Mouse (Mus musculus): Measurements from ENCODE around the gene 4931414P19Rik. TPM values are rescaled to one million over a fixed set of nuclear protein-coding genes. Genes with fewer than 3 reads are reported as not detected.

The 4931414P19Rik gene
- total RNA-seq, 2 experiments from 2014 or later, result 4.9 to 6.6 TPM

GRCm38 (mm10) chr14:54582536-54582935 is 23.3 kb downstream of the 4931414P19Rik start:
- no peak for DNase-seq

- DNase-seq, result no peak
These were observed 26.2 kb downstream of the 4931414P19Rik start for GRCm38 (mm10) chr14:54579638-54580037.

- peak; percentile 54 for DNase-seq
These were observed 27.7 kb downstream of the 4931414P19Rik start for GRCm38 (mm10) chr14:54578063-54578462.

- peak; percentile 92 for DNase-seq
These were observed 28.5 kb downstream of the 4931414P19Rik start, which contains the start of gene Ajuba for GRCm38 (mm10) chr14:54577089-54577982. Ajuba (minus strand) TSS chr14:54577558.

- DNase-seq, result peak; percentile 52
These were observed 29.3 kb downstream of the 4931414P19Rik start for GRCm38 (mm10) chr14:54576241-54577088.

- peak; percentile 87 for DNase-seq
These were observed 30.2 kb downstream of the 4931414P19Rik start for GRCm38 (mm10) chr14:54575631-54576030.

- DNase-seq, result no peak
These were observed 30.8 kb downstream of the 4931414P19Rik start for GRCm38 (mm10) chr14:54575031-54575430.

- DNase-seq, result peak; percentile 38
These were observed 31.5 kb downstream of the 4931414P19Rik start for GRCm38 (mm10) chr14:54574253-54574652.

- DNase-seq, result peak; percentile 77
These were observed 32.7 kb downstream of the 4931414P19Rik start for GRCm38 (mm10) chr14:54572790-54573736.

- no peak for DNase-seq
These were observed 33.7 kb downstream of the 4931414P19Rik start for GRCm38 (mm10) chr14:54572122-54572521.

- DNase-seq, result no peak
These were observed 36.1 kb downstream of the 4931414P19Rik start for GRCm38 (mm10) chr14:54569451-54570392.

GRCm38 (mm10) chr14:54568694-54569414 is 36.9 kb downstream of the 4931414P19Rik start:
- peak; percentile 84 for DNase-seq

- no peak for DNase-seq
These were observed 45.1 kb downstream of the 4931414P19Rik start for GRCm38 (mm10) chr14:54560527-54561242.

GRCm38 (mm10) chr14:54557330-54557729 is 48.5 kb downstream of the 4931414P19Rik start:
- DNase-seq, result no peak

- peak; percentile 86 for DNase-seq
These were observed 51.6 kb downstream of the 4931414P19Rik start, which contains the start of gene Haus4 for GRCm38 (mm10) chr14:54553975-54554769. Haus4 (minus strand) TSS chr14:54554616.

- peak; percentile 17 for DNase-seq
These were observed 52.3 kb downstream of the 4931414P19Rik start for GRCm38 (mm10) chr14:54553454-54553974.

- DNase-seq, result no peak
These were observed 61.1 kb downstream of the 4931414P19Rik start for GRCm38 (mm10) chr14:54544703-54545102.

- no peak for DNase-seq
These were observed 65.0 kb downstream of the 4931414P19Rik start for GRCm38 (mm10) chr14:54540771-54541170.

Data from heart, postnatal 4 days (tissue).